Mouse (Mus musculus): Measurements from ENCODE around the gene Olfr1362.

Olfr1362 gene

GRCm38 (mm10) chr13:21613922-21614321 lies at the start of gene Olfr1362:
TSS of gene Olfr1362 (minus strand) at chr13:21614022.
- DNase-seq (ENCODE audit: low spot score): no peak

DNA sequence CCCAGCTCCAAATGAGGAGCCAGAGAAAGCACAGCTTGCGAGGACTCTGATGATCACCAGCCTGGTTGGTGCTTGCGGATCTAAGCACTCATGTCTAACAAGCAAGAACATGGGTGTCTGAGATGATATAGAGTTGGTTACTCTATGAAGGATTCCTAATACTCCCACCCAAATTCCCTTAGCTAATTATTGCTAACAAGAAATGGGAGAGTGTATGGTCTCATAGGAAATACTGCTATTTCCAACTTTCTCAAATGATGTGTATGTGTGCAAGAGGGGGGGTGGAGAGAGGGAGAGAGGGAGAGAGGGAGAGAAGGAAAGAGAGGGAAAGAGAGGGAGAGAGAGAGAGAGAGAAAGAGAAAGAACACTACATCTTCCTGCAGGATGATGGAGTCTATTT lies 49.5 kb upstream of the Olfr1362 start, which contains the start of gene Olfr1361:
Gene Olfr1361, minus strand, starts transcription at position 101 of the 400 bp plus-strand sequence.
- no peak for DNase-seq (ENCODE audit: low spot score)

GRCm38 (mm10) chr13:21642418-21642817 lies 28.6 kb upstream of the Olfr1362 start, which contains the start of gene Olfr11:
TSS of gene Olfr11 (minus strand) at chr13:21642518.
- no peak for DNase-seq (ENCODE audit: low spot score)

GRCm38 (mm10) chr13:21591618-21592017 lies 22.2 kb downstream of the Olfr1362 start:
- no peak for DNase-seq (ENCODE audit: low spot score)

DNA sequence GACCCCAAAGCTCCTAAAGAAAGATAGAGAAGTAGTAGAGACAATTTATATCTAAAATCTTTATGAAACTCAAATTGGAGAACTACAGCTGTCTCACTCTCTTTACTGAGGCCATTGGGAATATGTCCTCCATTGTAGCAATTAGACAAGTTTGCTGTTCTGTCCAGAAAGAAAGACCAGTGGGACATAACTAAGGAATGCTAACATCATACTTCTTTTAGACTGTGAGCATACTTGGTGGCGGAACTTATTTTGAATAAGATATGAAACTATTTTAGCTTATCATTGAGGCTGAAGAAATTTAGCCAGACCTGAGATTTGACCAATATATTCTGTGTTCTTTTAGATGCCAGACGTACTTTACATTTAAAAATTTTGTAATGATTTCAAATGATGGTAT lies 32.2 kb downstream of the Olfr1362 start, which contains the start of gene Olfr1364:
Gene Olfr1364, minus strand, starts transcription at position 101 of the 400 bp plus-strand sequence.
- DNase-seq (ENCODE audit: low spot score): no peak
